Mouse (Mus musculus): ENCODE results near the gene Tescl. TPM values are rescaled to one million over a fixed set of nuclear protein-coding genes. Genes with fewer than 3 reads are reported as not detected.
A peak's percentile ranks its signal among the peaks of the same experiment; 100 is the strongest.

Tescl gene
- polyA plus RNA-seq, 1 experiment from 2014 or later: not detected

GRCm38 (mm10) chr7:24359269-24359668 is 25.5 kb upstream of the Tescl start:
- H3K4me2 ChIP-seq: no peak overlapping the region
- no peak overlapping the region for H3K9ac ChIP-seq
- H3K36me3 ChIP-seq: no peaks in the 10 kb centered on the region
- no peak for DNase-seq
- H3K4me3 ChIP-seq (replicated peaks): no peak overlapping the region
- peaks cover 7% of the 10 kb centered on the region for H3K4me1 ChIP-seq (replicated peaks)
- no peak for ATAC-seq (ENCODE audit: low read depth)
- no peak overlapping the region for H3K27ac ChIP-seq
- WGBS (ENCODE audit: insufficient replicate concordance): 21% methylated on average over 9 of the region's 9 CpGs
- H3K27me3 ChIP-seq: peaks cover 8% of the 10 kb centered on the region
- peaks cover 5% of the 10 kb centered on the region; the same call in 1 of the 2 replicates for H3K9me3 ChIP-seq (replicated peaks)

DNA sequence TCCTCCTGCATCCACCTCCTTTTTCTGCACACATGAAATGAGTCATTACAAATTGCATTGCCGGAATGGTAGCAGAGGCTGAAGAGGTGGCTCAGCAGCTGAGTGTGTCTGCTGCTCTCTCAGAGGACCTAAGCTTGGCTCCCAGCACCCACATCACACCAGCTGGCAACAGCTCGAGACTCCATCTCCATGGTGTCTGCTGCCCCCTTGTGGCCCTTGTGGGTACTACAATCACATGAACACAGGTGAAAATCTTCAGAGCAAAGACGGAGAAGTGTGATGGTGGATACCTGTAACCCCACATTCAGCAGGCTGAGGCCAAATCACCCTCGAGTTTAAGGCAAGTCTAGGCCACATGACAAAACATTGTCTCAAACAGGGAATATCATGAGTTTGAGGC is 24.2 kb upstream of the Tescl start:
- no peaks in the 10 kb centered on the region for H3K4me1 ChIP-seq (replicated peaks)
- H3K36me3 ChIP-seq: no peaks in the 10 kb centered on the region
- H3K27me3 ChIP-seq: peaks cover 13% of the 10 kb centered on the region
- 40% methylated on average over 4 of the region's 4 CpGs for WGBS (ENCODE audit: insufficient replicate concordance)
- H3K9ac ChIP-seq: no peak overlapping the region
- no peak overlapping the region for H3K4me3 ChIP-seq (replicated peaks)
- ATAC-seq (ENCODE audit: low read depth): no peak
- peaks cover 5% of the 10 kb centered on the region; the same call in 1 of the 2 replicates for H3K9me3 ChIP-seq (replicated peaks)
- DNase-seq: no peak
- H3K27ac ChIP-seq: no peak overlapping the region
- H3K4me2 ChIP-seq: no peak overlapping the region

DNA sequence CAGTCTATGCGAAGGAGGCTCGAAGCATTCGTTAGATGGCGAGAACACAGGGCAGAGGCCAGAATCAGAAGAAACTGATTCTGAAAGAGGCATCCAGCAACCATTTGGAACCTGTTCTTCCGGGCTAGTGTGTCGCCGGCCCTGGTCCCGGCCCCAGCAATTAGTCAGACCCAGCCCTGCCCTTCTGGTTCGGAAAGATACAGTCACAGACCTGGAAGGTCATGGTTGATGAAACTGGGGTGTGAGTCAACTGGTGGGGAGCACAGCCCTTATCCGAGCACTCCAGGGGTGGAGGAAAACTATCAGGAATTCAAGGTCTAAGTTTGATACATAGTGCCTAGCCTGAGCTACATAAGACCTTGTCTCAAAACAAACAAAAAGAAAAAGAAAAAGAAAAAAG is 22.3 kb upstream of the Tescl start:
- DNase-seq: no peak
- H3K9ac ChIP-seq: no peak overlapping the region
- H3K9me3 ChIP-seq (replicated peaks): peaks cover 5% of the 10 kb centered on the region; the same call in 1 of the 2 replicates
- H3K4me2 ChIP-seq: no peak overlapping the region
- H3K36me3 ChIP-seq: no peaks in the 10 kb centered on the region
- WGBS (ENCODE audit: insufficient replicate concordance): 57% methylated on average over 10 of the region's 10 CpGs
- no peaks in the 10 kb centered on the region for H3K4me1 ChIP-seq (replicated peaks)
- H3K27ac ChIP-seq: no peak overlapping the region
- no peak overlapping the region for H3K4me3 ChIP-seq (replicated peaks)
- no peak for ATAC-seq (ENCODE audit: low read depth)
- H3K27me3 ChIP-seq: peaks cover 9% of the 10 kb centered on the region

- Histone ChIP-seq H3K27ac (no peak overlapping the region), H3K4me2 (no peak overlapping the region), H3K36me3 (no peaks in the 10 kb centered on the region), H3K4me1 (replicated peaks) (no peaks in the 10 kb centered on the region), H3K27me3 (peaks cover 9% of the 10 kb centered on the region), H3K9ac (no peak overlapping the region), H3K4me3 (replicated peaks) (no peak overlapping the region), H3K9me3 (replicated peaks) (peaks cover 5% of the 10 kb centered on the region; the same call in 1 of the 2 replicates)
- DNase-seq (no peak), ATAC-seq (ENCODE audit: low read depth) (no peak)
- 73% methylated on average over 6 of the region's 6 CpGs for WGBS (ENCODE audit: insufficient replicate concordance)
Measured at GRCm38 (mm10) chr7:24355646-24356045, 21.9 kb upstream of the Tescl start.

GRCm38 (mm10) chr7:24348896-24349295 is 15.2 kb upstream of the Tescl start, which contains the start of gene Lypd5:
Gene Lypd5 (plus strand): TSS chr7:24349196.
- H3K27ac ChIP-seq: no peak within 1 kb of the TSS
- no peaks in the 10 kb centered on the region for H3K4me1 ChIP-seq (replicated peaks)
- no peak within 1 kb of the TSS for H3K4me2 ChIP-seq
- no peak within 1 kb of the TSS for H3K9ac ChIP-seq
- 32% methylated on average over 6 of the region's 6 CpGs for WGBS (ENCODE audit: insufficient replicate concordance)
- DNase-seq (no peak), ATAC-seq (ENCODE audit: low read depth) (no peak)
- H3K9me3 ChIP-seq (replicated peaks): no peaks in the 10 kb centered on the region
- H3K27me3 ChIP-seq: peaks cover 4% of the 10 kb centered on the region
- H3K4me3 ChIP-seq (replicated peaks): no peak within 1 kb of the TSS
- no peaks in the 10 kb centered on the region for H3K36me3 ChIP-seq

- Histone ChIP-seq H3K4me2 (no peak overlapping the region), H3K36me3 (no peaks in the 10 kb centered on the region), H3K27me3 (no peaks in the 10 kb centered on the region), H3K9me3 (replicated peaks) (no peaks in the 10 kb centered on the region), H3K4me3 (replicated peaks) (no peak overlapping the region), H3K9ac (no peak overlapping the region), H3K27ac (no peak overlapping the region), H3K4me1 (replicated peaks) (no peaks in the 10 kb centered on the region)
- DNase-seq (no peak), ATAC-seq (ENCODE audit: low read depth) (no peak)
- WGBS (ENCODE audit: insufficient replicate concordance): 50% methylated on average over 5 of the region's 5 CpGs
Measured at GRCm38 (mm10) chr7:24346444-24346843, 12.7 kb upstream of the Tescl start.

GRCm38 (mm10) chr7:24343701-24344272 is 10.1 kb upstream of the Tescl start:
- Histone ChIP-seq H3K27me3 (no peaks in the 10 kb centered on the region), H3K9me3 (replicated peaks) (no peaks in the 10 kb centered on the region), H3K27ac (no peak overlapping the region), H3K4me1 (replicated peaks) (no peaks in the 10 kb centered on the region), H3K4me2 (no peak overlapping the region), H3K9ac (no peak overlapping the region), H3K4me3 (replicated peaks) (no peak overlapping the region), H3K36me3 (no peaks in the 10 kb centered on the region)
- WGBS (ENCODE audit: insufficient replicate concordance): 71% methylated on average over 7 of the region's 7 CpGs
- DNase-seq (no peak), ATAC-seq (ENCODE audit: low read depth) (no peak)

DNA sequence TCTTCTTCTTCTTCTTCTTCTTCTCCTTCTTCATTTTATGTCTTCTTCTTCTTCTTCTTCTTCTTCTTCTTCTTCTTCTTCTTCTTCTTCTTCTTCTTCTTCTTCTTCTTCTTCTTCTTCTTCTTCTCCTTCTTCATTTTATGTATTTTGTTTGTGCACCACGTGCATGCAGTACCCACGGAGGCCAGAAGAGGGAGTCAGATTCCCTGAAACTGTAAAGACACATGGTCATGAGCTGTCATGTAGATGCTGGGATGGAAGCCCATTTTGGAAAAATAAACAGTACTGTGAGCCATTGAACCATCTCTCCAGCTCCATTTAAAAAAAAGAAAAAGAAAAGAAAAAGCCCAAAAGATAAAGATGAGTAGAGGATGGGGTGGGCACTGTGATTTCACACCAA is 4.5 kb upstream of the Tescl start:
- 25% methylated on average over 2 of the region's 2 CpGs for WGBS (ENCODE audit: insufficient replicate concordance)
- H3K36me3 ChIP-seq: no peaks in the 10 kb centered on the region
- no peak overlapping the region for H3K4me3 ChIP-seq (replicated peaks)
- H3K4me1 ChIP-seq (replicated peaks): no peaks in the 10 kb centered on the region
- H3K9me3 ChIP-seq (replicated peaks): no peaks in the 10 kb centered on the region
- H3K27ac ChIP-seq: no peak overlapping the region
- H3K27me3 ChIP-seq: peaks cover 19% of the 10 kb centered on the region
- no peak overlapping the region for H3K9ac ChIP-seq
- ATAC-seq (ENCODE audit: low read depth): no peak
- DNase-seq: no peak
- H3K4me2 ChIP-seq: no peak overlapping the region

DNA sequence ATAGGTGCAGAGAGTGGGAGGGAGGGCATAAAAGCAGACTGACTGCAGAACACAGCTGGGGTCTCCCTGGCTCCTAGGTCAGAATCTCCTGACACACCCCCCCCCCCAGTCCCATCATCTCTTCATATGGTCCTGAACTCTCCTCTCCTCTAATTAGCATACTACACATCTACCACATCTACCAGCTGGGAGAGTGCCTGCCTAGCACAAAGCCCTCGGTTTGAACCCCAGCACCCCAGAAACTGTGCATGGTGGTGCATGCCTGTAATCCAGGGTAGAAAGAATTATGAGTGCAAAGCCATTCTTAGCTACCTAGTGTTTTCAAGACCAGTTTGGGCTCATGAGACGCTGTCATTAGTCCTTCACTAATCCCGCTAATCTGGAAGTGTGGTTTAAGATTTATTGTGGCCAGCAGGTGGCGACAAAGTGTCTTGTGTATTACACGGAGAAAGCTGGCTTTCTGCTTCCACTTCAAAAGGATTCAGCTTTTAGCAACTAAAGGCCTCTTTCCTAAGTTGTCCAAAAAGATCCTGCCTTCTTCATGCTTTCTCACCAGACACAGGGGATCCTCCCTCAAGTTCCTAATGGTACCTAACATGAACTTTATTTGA is 2.1 kb upstream of the Tescl start:
- no peak for ATAC-seq (ENCODE audit: low read depth)
- WGBS (ENCODE audit: insufficient replicate concordance): 7% methylated on average over 5 of the region's 5 CpGs

GRCm38 (mm10) chr7:24327281-24327975 is 6.3 kb downstream of the Tescl start:
- Histone ChIP-seq H3K27ac (no peak overlapping the region), H3K4me2 (no peak overlapping the region), H3K4me1 (replicated peaks) (no peaks in the 10 kb centered on the region), H3K9me3 (replicated peaks) (peaks cover 4% of the 10 kb centered on the region; the same call in 1 of the 2 replicates), H3K4me3 (replicated peaks) (no peak overlapping the region), H3K36me3 (no peaks in the 10 kb centered on the region), H3K27me3 (peaks cover 23% of the 10 kb centered on the region), H3K9ac (no peak overlapping the region)
- WGBS (ENCODE audit: insufficient replicate concordance): 65% methylated on average over 14 of the region's 14 CpGs
- DNase-seq (no peak), ATAC-seq (ENCODE audit: low read depth) (no peak)

More for the DNA sequence above, 2.1 kb upstream of the Tescl start:
- H3K27ac ChIP-seq: no peak overlapping the region
- H3K4me1 ChIP-seq (replicated peaks): no peaks in the 10 kb centered on the region
- H3K9ac ChIP-seq: no peak overlapping the region
- no peaks in the 10 kb centered on the region for H3K36me3 ChIP-seq
- H3K4me3 ChIP-seq (replicated peaks): no peak overlapping the region
- H3K9me3 ChIP-seq (replicated peaks): no peaks in the 10 kb centered on the region
- H3K4me2 ChIP-seq: no peak overlapping the region
- DNase-seq: no peak
- peaks cover 27% of the 10 kb centered on the region for H3K27me3 ChIP-seq

- Histone ChIP-seq H3K36me3 (no peaks in the 10 kb centered on the region), H3K9ac (no peak overlapping the region), H3K27me3 (peaks cover 23% of the 10 kb centered on the region), H3K4me2 (peak overlapping the region; percentile 1), H3K4me1 (replicated peaks) (no peaks in the 10 kb centered on the region), H3K4me3 (replicated peaks) (no peak overlapping the region), H3K27ac (no peak overlapping the region), H3K9me3 (replicated peaks) (peaks cover 4% of the 10 kb centered on the region; the same call in 1 of the 2 replicates)
- ATAC-seq (ENCODE audit: low read depth): no peak
- no peak for DNase-seq
- WGBS (ENCODE audit: insufficient replicate concordance): 43% methylated on average over 20 of the region's 20 CpGs
Measured at GRCm38 (mm10) chr7:24326273-24327135, 7.2 kb downstream of the Tescl start.
